Mouse (Mus musculus): ENCODE measurements around the gene Sult2b1. TPM values are rescaled to one million over a fixed set of nuclear protein-coding genes. Genes with fewer than 3 reads are reported as not detected.

The Sult2b1 gene
- total and polyA plus RNA-seq, 2 experiments from 2014 or later, result 0.23 TPM; not detected in 1

GRCm38 (mm10) chr7:45790721-45791120 lies 6.3 kb upstream of the Sult2b1 start:
- TF ChIP-seq EP300 (IDR thresholded peaks at IDR 0.05; ENCODE audit: low read depth), result no peak
- TF ChIP-seq CTCF (IDR thresholded peaks at IDR 0.05; ENCODE audit: low read depth), result no peak
- 34% methylated on average over 6 of the region's 6 CpGs for WGBS

GRCm38 (mm10) chr7:45787642-45788041 lies 3.2 kb upstream of the Sult2b1 start:
- H3K27me3 ChIP-seq (ENCODE audit: control insufficient read depth, insufficient read depth, low read length), result peaks cover 61% of the 10 kb centered on the region
- H3K4me2 ChIP-seq (ENCODE audit: low read depth, low read length), result no peak overlapping the region
- WGBS, result 79% methylated on average over 22 of the region's 22 CpGs
- TF ChIP-seq CTCF (IDR thresholded peaks at IDR 0.05; ENCODE audit: low read depth) (no peak), EP300 (IDR thresholded peaks at IDR 0.05; ENCODE audit: low read depth) (no peak)
- ATAC-seq (ENCODE audit: insufficient read depth, low read depth), result no peak
- no peaks in the 10 kb centered on the region for H3K9me3 ChIP-seq (replicated peaks; ENCODE audit: control insufficient read depth, low read length)
- H3K4me1 ChIP-seq (ENCODE audit: control insufficient read depth, insufficient read depth), result no peaks in the 10 kb centered on the region; the same call in 1 of the 2 replicates
- no peaks in the 10 kb centered on the region for H3K36me3 ChIP-seq (replicated peaks; ENCODE audit: control insufficient read depth, insufficient read depth, low read length)
- H3K9ac ChIP-seq (replicated peaks; ENCODE audit: low read depth, low read length), result no peak overlapping the region
- no peak overlapping the region for H3K27ac ChIP-seq (ENCODE audit: low read depth)
- no peak overlapping the region for H3K4me3 ChIP-seq (ENCODE audit: low read depth, low read length)
- DNase-seq (ENCODE audit: low spot score), result no peak

More at GRCm38 (mm10) chr7:45790721-45791120, 6.3 kb upstream of the Sult2b1 start:
- H3K4me1 ChIP-seq (ENCODE audit: control insufficient read depth, insufficient read depth), result no peaks in the 10 kb centered on the region
- H3K27me3 ChIP-seq (ENCODE audit: control insufficient read depth, insufficient read depth, low read length), result peaks cover 65% of the 10 kb centered on the region
- H3K4me2 ChIP-seq (ENCODE audit: low read depth, low read length), result no peak overlapping the region
- DNase-seq (ENCODE audit: low spot score), result no peak
- no peaks in the 10 kb centered on the region for H3K9me3 ChIP-seq (replicated peaks; ENCODE audit: control insufficient read depth, low read length)
- H3K9ac ChIP-seq (replicated peaks; ENCODE audit: low read depth, low read length), result no peak overlapping the region
- no peak overlapping the region for H3K4me3 ChIP-seq (ENCODE audit: low read depth, low read length)
- no peak overlapping the region for H3K27ac ChIP-seq (ENCODE audit: low read depth)
- ATAC-seq (ENCODE audit: insufficient read depth, low read depth), result no peak
- H3K36me3 ChIP-seq (replicated peaks; ENCODE audit: control insufficient read depth, insufficient read depth, low read length), result no peaks in the 10 kb centered on the region

GRCm38 (mm10) chr7:45786661-45787413 lies 2.4 kb upstream of the Sult2b1 start:
- ATAC-seq (ENCODE audit: insufficient read depth, low read depth), result no peak
- 10% methylated on average over 17 of the region's 17 CpGs for WGBS
- no peak for TF ChIP-seq CTCF (IDR thresholded peaks at IDR 0.05; ENCODE audit: low read depth)
- TF ChIP-seq EP300 (IDR thresholded peaks at IDR 0.05; ENCODE audit: low read depth), result no peak
- Histone ChIP-seq H3K27me3 (ENCODE audit: control insufficient read depth, insufficient read depth, low read length) (peaks cover 59% of the 10 kb centered on the region), H3K4me2 (ENCODE audit: low read depth, low read length) (no peak overlapping the region), H3K4me1 (ENCODE audit: control insufficient read depth, insufficient read depth) (no peaks in the 10 kb centered on the region; the same call in 1 of the 2 replicates), H3K4me3 (ENCODE audit: low read depth, low read length) (no peak overlapping the region), H3K9ac (replicated peaks; ENCODE audit: low read depth, low read length) (no peak overlapping the region), H3K36me3 (replicated peaks; ENCODE audit: control insufficient read depth, insufficient read depth, low read length) (no peaks in the 10 kb centered on the region), H3K27ac (ENCODE audit: low read depth) (no peak overlapping the region), H3K9me3 (replicated peaks; ENCODE audit: control insufficient read depth, low read length) (no peaks in the 10 kb centered on the region)
- no peak for DNase-seq (ENCODE audit: low spot score)

GRCm38 (mm10) chr7:45786136-45786578 lies 1.7 kb upstream of the Sult2b1 start:
- H3K36me3 ChIP-seq (replicated peaks; ENCODE audit: control insufficient read depth, insufficient read depth, low read length), result no peaks in the 10 kb centered on the region
- 2% methylated on average over 14 of the region's 14 CpGs for whole genome bisulfite sequencing
- no peaks in the 10 kb centered on the region; the same call in 1 of the 2 replicates for H3K4me1 ChIP-seq (ENCODE audit: control insufficient read depth, insufficient read depth)
- TF ChIP-seq EP300 (IDR thresholded peaks at IDR 0.05; ENCODE audit: low read depth), result no peak
- TF ChIP-seq CTCF (IDR thresholded peaks at IDR 0.05; ENCODE audit: low read depth), result no peak
- H3K9me3 ChIP-seq (replicated peaks; ENCODE audit: control insufficient read depth, low read length), result no peaks in the 10 kb centered on the region
- H3K9ac ChIP-seq (replicated peaks; ENCODE audit: low read depth, low read length), result no peak overlapping the region
- peak; percentile 24; the same call in 1 of the 2 replicates for ATAC-seq (ENCODE audit: insufficient read depth, low read depth)
- H3K4me3 ChIP-seq (ENCODE audit: low read depth, low read length), result peak overlapping the region; percentile 7; the same call in 1 of the 2 replicates
- peak overlapping the region; percentile 61 for H3K4me2 ChIP-seq (ENCODE audit: low read depth, low read length)
- no peak overlapping the region for H3K27ac ChIP-seq (ENCODE audit: low read depth)
- H3K27me3 ChIP-seq (ENCODE audit: control insufficient read depth, insufficient read depth, low read length), result peaks cover 61% of the 10 kb centered on the region
- no peak for DNase-seq (ENCODE audit: low spot score)

- Histone ChIP-seq H3K4me3 (ENCODE audit: low read depth, low read length) (peak overlapping the region; percentile 38), H3K4me1 (ENCODE audit: control insufficient read depth, insufficient read depth) (no peaks in the 10 kb centered on the region; the same call in 1 of the 2 replicates), H3K9me3 (replicated peaks; ENCODE audit: control insufficient read depth, low read length) (no peaks in the 10 kb centered on the region), H3K27ac (ENCODE audit: low read depth) (no peak overlapping the region), H3K36me3 (replicated peaks; ENCODE audit: control insufficient read depth, insufficient read depth, low read length) (no peaks in the 10 kb centered on the region), H3K4me2 (ENCODE audit: low read depth, low read length) (peak overlapping the region; percentile 61), H3K9ac (replicated peaks; ENCODE audit: low read depth, low read length) (no peak overlapping the region), H3K27me3 (ENCODE audit: control insufficient read depth, insufficient read depth, low read length) (peaks cover 66% of the 10 kb centered on the region)
- TF ChIP-seq CTCF (IDR thresholded peaks at IDR 0.05; ENCODE audit: low read depth) (no peak), EP300 (IDR thresholded peaks at IDR 0.05; ENCODE audit: low read depth) (no peak)
- 0 out of 2 replicates have a peak, but pooled peaks have one; percentile 4 for ATAC-seq (ENCODE audit: insufficient read depth, low read depth)
- 2% methylated on average over 39 of the region's 42 CpGs for WGBS
- no peak for DNase-seq (ENCODE audit: low spot score)
These were observed 1.1 kb upstream of the Sult2b1 start for GRCm38 (mm10) chr7:45785388-45786135.

Data from heart, postnatal 0 days (tissue).